Mouse (Mus musculus) kidney, adult 2 months (tissue): ENCODE measurements around the gene Rmi2. TPM values are rescaled to one million over a fixed set of nuclear protein-coding genes. Genes with fewer than 3 reads are reported as not detected.
"Not testable (repeated sequence)": the region's sequence is repeated elsewhere in the genome, so short reads cannot be mapped to it uniquely, and the experiment has no call there.

ENCODE experiments used
- DNase-seq: peaks from one replicate; pipeline ENCODE4 v3.0.0; 2021
- H3K27ac ChIP-seq: fragments of 200-500 bp; 2 replicates; pipeline ENCODE4 v1.5.1; 2012; ENCODE audit warnings: low read depth, low read length, control low read depth, inconsistent platforms; ENCODE audit not compliant: insufficient read depth
- H3K27me3 ChIP-seq: fragments of 200-500 bp; replicated peaks from 2 replicates; pipeline ENCODE4 v1.6.1; 2012; ENCODE audit warnings: mild to moderate bottlenecking, moderate library complexity, low read length, inconsistent platforms; ENCODE audit not compliant: control insufficient read depth, insufficient read depth
- H3K36me3 ChIP-seq: fragments of 200-500 bp; 2 replicates; pipeline ENCODE4 v1.6.1; 2012; ENCODE audit warnings: mild to moderate bottlenecking, moderate library complexity, low read length, inconsistent platforms; ENCODE audit not compliant: control insufficient read depth, insufficient read depth
- H3K4me1 ChIP-seq: fragments of 200-500 bp; 2 replicates; pipeline ENCODE4 v1.6.1; 2011; ENCODE audit warnings: low read length; ENCODE audit not compliant: control insufficient read depth, insufficient read depth
- H3K4me3 ChIP-seq: fragments of 200-500 bp; 2 replicates; pipeline ENCODE4 v1.5.1; 2011; ENCODE audit warnings: mild to moderate bottlenecking, low read depth, low read length, control low read depth; ENCODE audit not compliant: insufficient read depth
- CTCF ChIP-seq: fragments of 200-500 bp; conservative IDR thresholded peaks from 2 replicates; pipeline ENCODE4 v1.5.1; 2011; ENCODE audit warnings: low read depth, mild to moderate bottlenecking, control low read depth, low read length, moderate library complexity, mixed read lengths; ENCODE audit not compliant: insufficient read depth, insufficient read length
- POLR2A ChIP-seq: fragments of 200-500 bp; IDR thresholded peaks from one replicate; pipeline ENCODE4 v1.6.1; 2011; ENCODE audit warnings: low read depth, low read length, control low read depth
- WGBS: fragments of 180-500 bp; shearing (Covaris S2); methylation state at CpG from one replicate; pipeline ENCODE4 v1.1.7; 2018; 5-methylcytosine and 5-hydroxymethylcytosine counted together
- polyA plus RNA-seq: library from polyadenylated mRNA; depleted of rRNA; stranded (reverse); fragments of >200 nt; gene quantifications from 2 replicates; pipeline ENCODE4 v1.2.3, GENCODE M21; 2012

Gene Rmi2
- polyA plus RNA-seq, 1 experiment = 0.27 TPM

GRCm38 (mm10) chr16:10849965-10850861 is 15.4 kb downstream of the Rmi2 start:
- Histone ChIP-seq H3K4me3 (no peak overlapping the region), H3K4me1 (0 out of 2 replicates have a peak, but pooled peaks cover 3% of the 10 kb centered on the region), H3K36me3 (no peaks in the 10 kb centered on the region), H3K27me3 (no peaks in the 10 kb centered on the region), H3K27ac (no peak overlapping the region)
- no peak for TF ChIP-seq POLR2A
- TF ChIP-seq CTCF = no peak
- 51% methylated on average over 12 of the region's 12 CpGs for WGBS
- peak; percentile 90 for DNase-seq

- no peaks in the 10 kb centered on the region for H3K27me3 ChIP-seq
- H3K27ac ChIP-seq = no peak overlapping the region
- 86% methylated on average over 4 of the region's 4 CpGs for WGBS
- TF ChIP-seq POLR2A (no peak), CTCF (no peak)
- H3K36me3 ChIP-seq = no peaks in the 10 kb centered on the region
- H3K4me3 ChIP-seq = no peak overlapping the region
- no peak for DNase-seq
- 0 out of 2 replicates have a peak, but pooled peaks cover 3% of the 10 kb centered on the region for H3K4me1 ChIP-seq
Measured at GRCm38 (mm10) chr16:10850905-10851304, 16.0 kb downstream of the Rmi2 start.

DNA sequence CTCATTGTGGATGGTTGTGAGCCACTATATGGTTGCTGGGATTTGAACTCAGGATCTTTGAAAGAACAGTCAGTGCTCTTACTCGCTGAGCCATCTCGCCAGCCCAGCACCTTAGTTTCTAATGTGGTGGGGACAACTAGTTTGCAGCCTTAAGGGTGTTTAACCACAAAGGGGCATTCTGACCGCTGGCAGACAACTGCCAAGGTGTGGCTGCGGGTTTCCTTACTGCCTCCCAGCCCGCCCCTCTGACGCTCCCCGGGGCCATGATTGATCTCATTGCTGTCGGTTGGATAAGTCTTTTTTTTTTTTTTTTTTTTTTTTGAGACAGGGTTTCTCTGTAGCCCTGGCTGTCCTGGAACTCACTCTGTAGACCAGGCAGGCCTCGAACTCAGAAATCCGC is 17.4 kb downstream of the Rmi2 start:
- WGBS = 94% methylated on average over 10 of the region's 10 CpGs
- not testable (repeated sequence) for DNase-seq

DNA sequence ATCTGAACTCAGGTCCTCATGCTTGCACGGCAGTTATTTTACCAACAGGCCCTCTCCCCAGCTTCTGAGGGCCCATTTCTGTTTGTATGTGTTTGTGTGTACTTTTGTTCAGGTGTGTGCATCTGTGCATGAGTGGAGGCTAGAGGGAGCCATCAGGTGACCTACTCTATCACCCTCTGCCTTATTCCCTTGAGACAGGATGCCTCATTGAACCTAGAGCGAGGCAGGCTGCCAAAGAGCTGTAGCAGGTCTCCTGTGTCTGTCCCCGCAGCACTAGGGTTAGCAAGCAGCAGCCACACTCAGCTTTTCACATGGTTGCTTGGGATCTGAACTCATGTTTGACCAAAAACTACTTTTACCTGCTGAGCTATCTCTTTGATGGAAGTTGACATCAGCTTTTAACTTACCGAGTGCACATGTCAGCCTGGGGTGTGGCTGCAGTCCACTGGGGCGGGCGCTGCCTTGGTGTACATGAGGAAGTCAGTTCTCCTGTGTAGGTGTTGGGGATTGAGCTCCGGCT is 24.9 kb downstream of the Rmi2 start:
- Histone ChIP-seq H3K27me3 (no peaks in the 10 kb centered on the region), H3K27ac (no peak overlapping the region), H3K36me3 (no peaks in the 10 kb centered on the region), H3K4me3 (no peak overlapping the region), H3K4me1 (no peaks in the 10 kb centered on the region)
- WGBS = 79% methylated on average over 7 of the region's 7 CpGs
- DNase-seq = no peak
- TF ChIP-seq CTCF (no peak), POLR2A (no peak)

More for the DNA sequence above, 17.4 kb downstream of the Rmi2 start:
- H3K36me3 ChIP-seq, H3K27ac ChIP-seq, H3K4me1 ChIP-seq, H3K4me3 ChIP-seq, H3K27me3 ChIP-seq: not testable (repeated sequence)

DNA sequence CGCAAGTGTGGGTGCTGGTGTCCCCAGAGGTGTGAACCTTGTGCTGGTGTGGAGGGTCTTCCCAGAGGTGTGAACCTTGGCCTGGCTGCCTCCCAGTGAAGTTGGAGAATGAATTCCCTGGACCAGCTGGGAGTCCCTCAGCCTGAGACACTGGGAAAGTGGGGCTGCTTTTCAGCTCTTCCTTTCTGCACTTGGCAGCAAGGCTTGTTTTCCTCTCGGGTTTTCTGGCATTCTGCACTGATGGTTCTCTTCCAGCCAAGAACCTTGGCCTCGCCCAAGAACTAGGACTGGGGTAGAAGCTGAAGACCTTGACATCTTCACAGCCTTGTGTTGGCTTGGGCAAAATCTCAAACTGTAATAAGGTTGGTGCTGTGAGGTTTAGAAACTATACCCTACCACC is 26.5 kb downstream of the Rmi2 start:
- no peak overlapping the region for H3K4me3 ChIP-seq
- no peaks in the 10 kb centered on the region for H3K27me3 ChIP-seq
- DNase-seq = no peak
- WGBS = 62% methylated on average over 3 of the region's 3 CpGs
- H3K4me1 ChIP-seq = no peaks in the 10 kb centered on the region
- no peak for TF ChIP-seq POLR2A
- TF ChIP-seq CTCF = no peak
- H3K27ac ChIP-seq = no peak overlapping the region
- no peaks in the 10 kb centered on the region for H3K36me3 ChIP-seq

GRCm38 (mm10) chr16:10864833-10865591 is 30.2 kb downstream of the Rmi2 start:
- TF ChIP-seq POLR2A (no peak), CTCF (no peak)
- Histone ChIP-seq H3K27ac (no peak overlapping the region), H3K4me3 (no peak overlapping the region), H3K4me1 (no peaks in the 10 kb centered on the region), H3K36me3 (no peaks in the 10 kb centered on the region), H3K27me3 (no peaks in the 10 kb centered on the region)
- 88% methylated on average over 6 of the region's 6 CpGs for WGBS
- no peak for DNase-seq

- H3K27ac ChIP-seq = no peak overlapping the region
- no peaks in the 10 kb centered on the region for H3K27me3 ChIP-seq
- H3K4me3 ChIP-seq = no peak overlapping the region
- TF ChIP-seq POLR2A (no peak), CTCF (no peak)
- H3K36me3 ChIP-seq = no peaks in the 10 kb centered on the region
- no peaks in the 10 kb centered on the region for H3K4me1 ChIP-seq
- peak; percentile 46 for DNase-seq
Measured at GRCm38 (mm10) chr16:10865592-10865987, 30.7 kb downstream of the Rmi2 start.
